Mouse (Mus musculus) erythroblast, embryonic 14.5 days (primary cell): ENCODE measurements around the gene Tnfrsf11a.

ENCODE experiments used
- GATA1 ChIP-seq: IDR thresholded peaks from 2 replicates; pipeline ENCODE4 v1.6.1; 2012; ENCODE audit warnings: low read length, inconsistent platforms, mixed read lengths
- TAL1 ChIP-seq: IDR thresholded peaks from 3 replicates; pipeline ENCODE4 v1.6.1; 2012; ENCODE audit warnings: low read length, inconsistent platforms, mixed read lengths

DNA sequence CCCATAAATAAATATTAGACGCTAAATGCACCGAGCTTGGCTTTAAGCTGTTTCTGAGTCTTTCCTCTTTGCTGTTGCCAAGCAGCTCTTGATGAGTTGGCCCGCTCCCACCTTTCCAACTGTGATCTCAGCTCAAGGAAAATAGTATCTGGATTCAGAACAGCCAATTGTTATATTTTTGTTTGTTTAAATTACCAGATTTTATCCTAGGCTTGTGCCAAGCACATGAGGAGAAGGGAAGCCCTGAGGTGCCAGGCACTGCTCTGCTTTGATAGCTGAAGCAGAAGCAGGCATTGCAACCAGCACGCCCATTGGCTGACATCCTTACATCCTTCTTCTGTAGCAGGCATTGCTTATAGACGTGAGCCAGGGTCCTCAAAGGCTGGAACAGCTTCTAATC lies 114.5 kb downstream of the Tnfrsf11a start:
- TF ChIP-seq GATA1: no peak
- no peak for TF ChIP-seq TAL1
